Mouse (Mus musculus) midbrain, embryonic 16.5 days (tissue): Measurements from ENCODE around the gene Brwd1. TPM values are rescaled to one million over a fixed set of nuclear protein-coding genes. Genes with fewer than 3 reads are reported as not detected.

Experiments used
- ATAC-seq: fragments of 200-750 bp; cut with Nextera tagmentation; 2 replicates; pipeline ENCODE4 v1.8.0; 2017; ENCODE audit warnings: moderate TSS enrichment
- H3K27ac ChIP-seq: fragments of 300-500 bp; sonication (generic); 2 replicates; pipeline ENCODE4 v1.5.1; 2014; ENCODE audit warnings: mild to moderate bottlenecking, low read length, mixed read lengths
- H3K27me3 ChIP-seq: fragments of 300-500 bp; sonication (generic); 2 replicates; pipeline ENCODE4 v1.6.1; 2014; ENCODE audit warnings: low read depth, low read length, mixed read lengths; ENCODE audit not compliant: control insufficient read depth, insufficient read depth
- H3K36me3 ChIP-seq: fragments of 300-500 bp; sonication (generic); 2 replicates; pipeline ENCODE4 v1.6.1; 2014; ENCODE audit warnings: mild to moderate bottlenecking, low read length, moderate library complexity, mixed read lengths; ENCODE audit not compliant: control insufficient read depth, insufficient read depth
- H3K4me1 ChIP-seq: fragments of 300-500 bp; sonication (generic); 2 replicates; pipeline ENCODE4 v1.6.1; 2014; ENCODE audit warnings: mild to moderate bottlenecking, low read length, mixed read lengths; ENCODE audit not compliant: control insufficient read depth, insufficient read depth
- H3K4me2 ChIP-seq: fragments of 300-500 bp; sonication (generic); 2 replicates; pipeline ENCODE4 v1.6.1; 2014; ENCODE audit warnings: mild to moderate bottlenecking, low read length, mixed read lengths
- H3K4me3 ChIP-seq: fragments of 300-500 bp; sonication (generic); 2 replicates; pipeline ENCODE4 v1.5.1; 2014; ENCODE audit warnings: low read depth, mild to moderate bottlenecking, low read length, moderate library complexity, mixed read lengths
- H3K9ac ChIP-seq: fragments of 300-500 bp; sonication (generic); 2 replicates; pipeline ENCODE4 v1.6.1; 2014; ENCODE audit warnings: low read depth, low read length, mixed read lengths
- H3K9me3 ChIP-seq: fragments of 300-500 bp; sonication (generic); replicated peaks from 2 replicates; pipeline ENCODE4 v1.6.1; 2014; ENCODE audit warnings: mild to moderate bottlenecking, low read length, mixed read lengths; ENCODE audit not compliant: control insufficient read depth, poor library complexity, severe bottlenecking
- WGBS: fragments of 180-500 bp; shearing (Covaris S2); extraction: QIAGEN DNeasy Blood & Tissue Kit; methylation state at CpG from one replicate; pipeline ENCODE4 v1.1.7; 2014; 5-methylcytosine and 5-hydroxymethylcytosine counted together
- polyA plus RNA-seq: library from polyadenylated mRNA; unstranded; fragments of >200 nt; fragmentation: Nextera tagmentation; extraction: Ambion mirVana; gene quantifications from 2 replicates; pipeline ENCODE4 v1.2.1, GENCODE M21; 2015

The Brwd1 gene
- polyA plus RNA-seq, 1 experiment from 2014 or later = 264 TPM

- Histone ChIP-seq H3K27ac (no peak overlapping the region), H3K9ac (0 out of 2 replicates have a peak overlapping the region, but pooled peaks have one; percentile 21), H3K4me2 (no peak overlapping the region), H3K36me3 (no peaks in the 10 kb centered on the region), H3K27me3 (no peaks in the 10 kb centered on the region), H3K4me1 (peaks cover 16% of the 10 kb centered on the region), H3K9me3 (no peaks in the 10 kb centered on the region), H3K4me3 (no peak overlapping the region)
- ATAC-seq = no peak
Observed at GRCm38 (mm10) chr16:96085597-96085996, 3.3 kb upstream of the Brwd1 start.

- Histone ChIP-seq H3K27me3 (no peaks in the 10 kb centered on the region), H3K27ac (peak overlapping the region; percentile 98), H3K36me3 (peaks cover 8% of the 10 kb centered on the region; the same call in 1 of the 2 replicates), H3K4me3 (peak overlapping the region; percentile 96), H3K4me2 (peak overlapping the region; percentile 82), H3K9ac (peak overlapping the region; percentile 98), H3K9me3 (no peaks in the 10 kb centered on the region), H3K4me1 (peaks cover 25% of the 10 kb centered on the region)
- 2% methylated on average over 20 of the region's 20 CpGs for WGBS
- ATAC-seq = no peak
Observed at GRCm38 (mm10) chr16:96083179-96083646, 887 bp upstream of the Brwd1 start.

- Histone ChIP-seq H3K9me3 (no peaks in the 10 kb centered on the region), H3K27me3 (no peaks in the 10 kb centered on the region), H3K4me1 (peaks cover 25% of the 10 kb centered on the region), H3K9ac (peak overlapping the region; percentile 98), H3K4me2 (peak overlapping the region; percentile 82), H3K36me3 (peaks cover 8% of the 10 kb centered on the region; the same call in 1 of the 2 replicates), H3K4me3 (peak overlapping the region; percentile 96), H3K27ac (peak overlapping the region; percentile 98)
- peak; percentile 38 for ATAC-seq
- under 1% methylated on average over 45 of the region's 68 CpGs for WGBS
Observed at GRCm38 (mm10) chr16:96081742-96082241, 534 bp downstream of the Brwd1 start.

DNA sequence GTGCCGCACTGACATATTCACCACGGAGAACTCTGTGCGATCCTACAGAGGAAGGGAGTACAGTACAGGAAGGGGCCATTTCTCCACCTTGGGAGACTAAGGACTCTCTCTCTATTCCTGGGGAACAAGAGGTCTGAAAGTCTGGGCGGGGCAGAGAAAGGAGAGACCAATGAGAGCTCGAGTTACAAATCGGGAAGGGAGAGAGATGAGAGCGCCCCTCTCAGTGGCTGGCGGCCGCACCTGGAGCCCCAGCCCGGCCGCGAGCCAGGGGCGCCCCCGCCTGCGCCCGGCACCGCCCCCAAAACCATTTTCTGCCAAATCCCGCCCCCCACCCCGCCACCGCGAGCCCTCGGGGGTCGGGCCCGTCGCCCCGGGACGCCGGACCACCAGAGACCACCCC lies 995 bp downstream of the Brwd1 start:
- WGBS = 1% methylated on average over 28 of the region's 28 CpGs

DNA sequence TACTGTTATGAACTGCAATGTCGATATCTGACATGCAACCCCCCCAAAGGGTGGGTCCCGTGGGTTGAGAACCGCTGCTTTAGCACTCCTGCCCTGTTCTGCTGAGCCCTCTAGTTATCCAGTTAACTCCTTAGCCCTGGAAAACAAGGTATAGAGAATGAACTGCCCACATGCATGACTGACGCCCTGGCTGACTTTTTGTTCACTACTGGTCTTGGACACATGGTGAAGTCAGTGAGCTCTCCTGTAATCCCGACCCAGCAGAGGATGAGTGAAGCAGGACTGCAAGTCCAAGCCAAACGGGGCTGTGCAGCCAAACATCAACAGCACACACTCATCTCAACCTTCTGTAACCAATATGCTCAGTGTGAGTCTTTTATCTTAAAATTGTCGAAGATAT lies 1.8 kb downstream of the Brwd1 start:
- no peaks in the 10 kb centered on the region for H3K27me3 ChIP-seq
- H3K4me2 ChIP-seq = peak overlapping the region; percentile 82; the same call in 1 of the 2 replicates
- H3K9me3 ChIP-seq = no peaks in the 10 kb centered on the region
- H3K27ac ChIP-seq = no peak overlapping the region; the same call in 1 of the 2 replicates
- WGBS = 84% methylated on average over 7 of the region's 7 CpGs
- no peak overlapping the region for H3K9ac ChIP-seq
- ATAC-seq = no peak
- H3K4me1 ChIP-seq = peaks cover 25% of the 10 kb centered on the region
- no peak overlapping the region for H3K4me3 ChIP-seq
- H3K36me3 ChIP-seq = peaks cover 10% of the 10 kb centered on the region; the same call in 1 of the 2 replicates

More for the DNA sequence above, 995 bp downstream of the Brwd1 start:
- peak overlapping the region; percentile 82 for H3K4me2 ChIP-seq
- no peaks in the 10 kb centered on the region for H3K27me3 ChIP-seq
- H3K4me3 ChIP-seq = peak overlapping the region; percentile 96
- H3K36me3 ChIP-seq = peaks cover 8% of the 10 kb centered on the region; the same call in 1 of the 2 replicates
- H3K9ac ChIP-seq = peak overlapping the region; percentile 98
- peak overlapping the region; percentile 98 for H3K27ac ChIP-seq
- ATAC-seq = peak; percentile 80
- H3K9me3 ChIP-seq = no peaks in the 10 kb centered on the region
- peaks cover 25% of the 10 kb centered on the region for H3K4me1 ChIP-seq

DNA sequence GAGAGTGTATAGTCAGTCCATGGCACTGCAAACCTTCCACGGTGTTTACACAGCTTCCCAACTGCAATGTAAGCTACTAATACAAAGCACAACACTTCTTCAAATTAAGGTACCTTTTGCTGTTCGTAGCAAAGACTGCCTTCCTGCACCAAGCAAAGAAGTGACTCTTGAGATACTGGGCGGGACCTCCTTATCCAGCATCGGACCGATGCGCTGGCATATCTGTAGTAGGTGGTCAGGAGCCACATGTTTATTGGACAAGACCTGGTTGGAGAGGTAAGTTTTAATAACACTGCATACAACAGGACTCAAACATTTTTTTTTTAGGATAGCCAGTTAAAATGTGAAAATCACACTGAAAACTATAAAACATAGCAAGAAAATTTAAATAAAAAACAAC lies 14.0 kb downstream of the Brwd1 start:
- no peaks in the 10 kb centered on the region for H3K27me3 ChIP-seq
- no peak overlapping the region for H3K4me3 ChIP-seq
- 95% methylated on average over 6 of the region's 6 CpGs for WGBS
- no peaks in the 10 kb centered on the region for H3K9me3 ChIP-seq
- H3K9ac ChIP-seq = no peak overlapping the region
- H3K27ac ChIP-seq = no peak overlapping the region
- no peak overlapping the region for H3K4me2 ChIP-seq
- peaks cover 28% of the 10 kb centered on the region for H3K36me3 ChIP-seq
- ATAC-seq = no peak
- no peaks in the 10 kb centered on the region for H3K4me1 ChIP-seq

GRCm38 (mm10) chr16:96066174-96066573 lies 16.2 kb downstream of the Brwd1 start:
- Histone ChIP-seq H3K27ac (no peak overlapping the region), H3K36me3 (peaks cover 26% of the 10 kb centered on the region), H3K9me3 (no peaks in the 10 kb centered on the region), H3K9ac (no peak overlapping the region), H3K27me3 (no peaks in the 10 kb centered on the region), H3K4me2 (no peak overlapping the region), H3K4me1 (no peaks in the 10 kb centered on the region), H3K4me3 (no peak overlapping the region)
- 93% methylated on average over 12 of the region's 12 CpGs for WGBS
- ATAC-seq = no peak

DNA sequence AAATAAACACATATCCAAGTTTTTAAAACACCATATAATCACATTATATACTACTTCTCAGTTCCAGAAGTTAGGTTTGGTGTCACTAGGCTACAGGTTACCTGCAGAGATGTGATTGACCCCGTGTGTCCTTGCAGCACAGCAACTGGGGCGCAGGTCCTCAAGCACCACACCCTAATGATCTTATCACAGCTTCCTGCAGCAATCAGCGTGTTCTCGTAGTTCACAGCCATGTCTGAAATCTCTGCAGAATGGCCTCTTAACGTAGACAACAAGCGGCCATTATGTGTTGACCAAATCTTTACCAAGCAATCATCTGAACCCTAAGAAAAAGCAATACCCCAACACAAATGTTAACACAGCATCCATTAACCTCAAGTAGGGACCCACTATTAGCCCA lies 17.7 kb downstream of the Brwd1 start:
- no peaks in the 10 kb centered on the region for H3K9me3 ChIP-seq
- no peak overlapping the region for H3K4me3 ChIP-seq
- no peak overlapping the region for H3K9ac ChIP-seq
- peaks cover 35% of the 10 kb centered on the region for H3K36me3 ChIP-seq
- no peaks in the 10 kb centered on the region for H3K27me3 ChIP-seq
- 93% methylated on average over 6 of the region's 6 CpGs for WGBS
- no peak overlapping the region for H3K4me2 ChIP-seq
- H3K27ac ChIP-seq = no peak overlapping the region
- H3K4me1 ChIP-seq = no peaks in the 10 kb centered on the region
- no peak for ATAC-seq

GRCm38 (mm10) chr16:96044096-96044495 lies 38.2 kb downstream of the Brwd1 start:
- Histone ChIP-seq H3K9me3 (no peaks in the 10 kb centered on the region), H3K4me3 (no peak overlapping the region), H3K4me1 (no peaks in the 10 kb centered on the region), H3K27ac (no peak overlapping the region), H3K9ac (no peak overlapping the region), H3K27me3 (no peaks in the 10 kb centered on the region), H3K36me3 (peaks cover 41% of the 10 kb centered on the region), H3K4me2 (no peak overlapping the region)
- WGBS = 64% methylated on average over 5 of the region's 5 CpGs
- ATAC-seq = no peak
